Mouse (Mus musculus): Measurements from ENCODE around the gene Myo1f. TPM values are rescaled to one million over a fixed set of nuclear protein-coding genes. Genes with fewer than 3 reads are reported as not detected.

Myo1f gene
- total RNA-seq (2023): 9.5 TPM

DNA sequence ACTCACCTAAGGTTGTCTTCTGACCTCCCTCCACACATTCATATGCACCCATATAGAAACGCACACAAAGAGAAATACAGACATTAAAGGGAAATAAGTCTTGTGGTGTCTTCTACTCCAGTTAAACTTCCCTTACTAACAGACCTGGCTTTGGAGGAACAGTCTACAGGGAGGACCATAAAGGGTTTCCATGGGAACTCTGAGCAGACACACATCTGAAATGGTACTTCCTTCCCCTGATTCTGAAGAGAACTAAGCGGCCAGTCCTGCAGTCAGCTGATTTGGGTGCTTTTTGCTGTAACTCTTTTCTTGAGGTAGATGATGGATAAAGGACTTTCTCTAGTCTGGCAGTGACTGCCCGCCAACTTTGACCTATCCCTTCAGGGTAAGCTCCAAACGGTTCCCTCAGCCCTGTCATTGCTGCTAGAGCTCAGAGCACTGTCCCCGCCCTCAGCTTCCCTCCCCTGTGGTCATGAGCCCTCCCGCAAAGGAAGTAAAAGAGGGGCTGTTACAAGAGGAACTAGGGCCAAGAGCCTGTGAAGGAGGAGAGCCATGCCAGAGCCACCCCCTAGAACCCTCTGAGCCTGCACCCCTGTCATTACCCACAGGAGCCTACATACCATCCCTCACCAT, at the start of gene Myo1f:
Gene Myo1f, plus strand, starts transcription at position 485 of the 633 bp plus-strand sequence.

DNA sequence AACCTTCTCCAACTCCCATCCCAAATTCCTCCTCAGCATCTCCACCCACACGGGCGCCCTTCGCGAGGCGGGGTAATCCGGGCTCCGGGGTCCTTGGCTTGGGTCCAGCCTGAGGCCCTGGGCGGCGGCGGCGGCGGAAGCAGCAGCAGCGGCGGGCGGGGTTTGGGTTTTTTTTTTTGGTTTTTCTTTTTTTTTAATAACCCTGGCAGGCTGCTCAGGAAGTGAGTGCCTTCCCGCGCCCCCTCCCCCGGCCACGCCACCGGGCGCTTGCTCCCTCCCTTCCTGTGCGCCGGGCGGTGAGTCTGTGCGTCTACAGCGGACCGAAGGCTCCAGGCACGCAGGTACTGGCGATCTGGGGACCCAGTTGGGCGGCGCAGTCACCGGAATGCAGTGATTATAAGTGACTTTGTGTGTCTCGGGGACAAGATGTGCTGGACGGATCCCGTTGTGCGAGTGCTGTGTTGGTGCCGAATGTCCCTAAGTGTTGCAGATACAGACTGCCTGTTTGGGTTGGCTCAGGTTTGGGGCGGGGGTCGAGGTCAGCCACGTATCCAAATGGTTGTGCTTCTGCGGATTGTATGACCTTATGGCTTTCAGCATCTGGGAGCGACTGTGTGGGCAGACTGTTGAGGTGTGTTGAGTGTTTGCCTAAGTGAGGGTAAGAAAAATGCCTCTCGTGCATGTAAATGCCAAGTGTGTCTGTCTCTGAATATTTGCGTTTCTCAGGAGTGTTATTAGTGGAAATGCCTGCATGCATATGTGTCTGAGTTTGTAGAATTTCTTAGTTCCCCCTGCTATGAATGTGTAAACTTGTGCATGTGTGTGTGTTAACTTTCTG, 31.4 kb upstream of the Myo1f start, which contains the start of gene Adamts10:
Gene Adamts10, plus strand, starts transcription at position 287 of the 838 bp plus-strand sequence.

DNA sequence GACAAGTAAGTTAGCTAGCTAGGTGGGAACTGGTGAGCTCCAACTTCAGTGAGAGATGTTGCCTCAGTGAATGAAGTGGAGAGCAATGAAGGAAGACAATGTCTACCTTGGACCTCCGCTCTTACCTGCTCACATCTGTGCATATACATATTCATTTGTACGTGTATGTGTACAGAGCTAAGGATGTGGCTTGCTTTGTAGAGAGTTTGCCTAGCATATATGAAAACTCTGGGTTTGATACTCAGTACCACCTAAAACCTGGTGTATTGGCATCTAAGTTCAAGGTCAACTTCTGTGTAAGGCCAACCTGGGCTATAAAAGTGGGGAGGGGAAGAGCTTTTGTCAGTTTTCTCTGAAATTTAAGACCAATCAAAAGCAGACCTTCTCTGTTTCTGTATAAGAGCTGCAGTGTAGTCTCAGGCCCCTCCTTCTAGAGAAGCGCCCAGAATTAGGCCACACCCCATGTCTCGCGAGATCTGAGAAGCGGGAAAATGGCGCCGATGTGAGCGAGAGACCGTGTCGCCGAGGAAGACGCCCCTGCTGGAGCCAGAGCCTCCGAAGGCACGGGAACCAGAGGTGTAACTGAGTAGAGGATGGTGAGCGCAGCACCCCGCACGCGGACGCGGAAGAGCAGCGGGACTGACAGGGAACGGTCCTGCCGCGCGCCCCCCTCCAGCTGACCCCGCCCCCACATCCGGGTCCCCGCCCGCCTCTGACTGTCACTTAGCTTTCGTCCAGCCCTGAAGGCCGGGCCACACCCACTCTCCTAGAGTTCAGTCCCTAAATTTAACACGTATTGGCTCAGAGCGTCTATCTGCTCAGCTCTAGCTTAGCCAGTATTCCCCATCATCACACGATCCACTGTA, 73.3 kb downstream of the Myo1f start, which contains the start of gene Zfp414:
Gene Zfp414, plus strand, starts transcription at position 470 of the 866 bp plus-strand sequence.

DNA sequence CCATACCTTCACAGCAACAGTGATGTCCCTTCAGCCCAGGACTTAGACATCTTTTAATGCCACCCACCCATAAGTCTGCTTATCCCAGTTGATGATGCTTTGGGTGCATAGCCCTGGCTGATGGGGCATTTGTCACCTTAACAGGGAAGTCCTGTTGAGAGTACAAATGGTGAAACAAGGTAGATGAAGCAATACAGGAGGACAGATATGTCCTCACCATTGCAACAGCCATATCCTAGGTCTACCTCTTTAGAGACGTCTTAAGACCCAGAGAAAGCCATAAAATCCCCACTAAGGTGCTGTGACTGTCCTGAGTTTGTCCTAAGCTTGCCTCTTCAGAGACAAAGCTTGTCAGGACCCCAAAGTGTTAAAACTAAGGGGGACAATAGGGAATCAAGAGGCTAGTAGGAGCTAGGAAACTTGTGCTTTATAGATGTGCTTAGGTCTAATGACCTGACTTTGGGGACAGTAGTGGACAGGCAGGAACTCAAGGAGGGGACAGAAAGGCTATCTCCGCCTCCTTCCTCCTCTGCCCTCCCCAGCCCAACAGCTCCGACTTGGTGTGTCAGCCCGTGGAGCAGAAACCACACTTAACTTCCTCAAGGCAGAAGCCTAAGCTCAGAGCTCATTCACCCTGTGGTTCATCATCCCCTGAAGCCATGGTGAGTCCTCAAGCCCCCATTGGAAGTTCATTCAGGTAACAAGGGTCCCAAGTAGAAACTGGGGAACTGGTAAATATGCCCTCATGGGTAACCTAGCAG, 82.2 kb downstream of the Myo1f start, which contains the start of gene Pram1:
Gene Pram1, plus strand, starts transcription at position 541 of the 761 bp plus-strand sequence.

Other genes starting within 250 kb of the Myo1f start
- 20.0 TPM for gene Zfp81, start 196.8 kb upstream of the Myo1f start, total RNA-seq (2023)
- gene Zfp101, start 161.1 kb upstream of the Myo1f start, total RNA-seq (2023): 10.9 TPM
- not detected for gene Actl9, start 122.8 kb upstream of the Myo1f start, total RNA-seq (2023)
- gene Adamts10, start 31.5 kb upstream of the Myo1f start, total RNA-seq (2023): 157 TPM
- 41.4 TPM for gene Zfp414, start 73.4 kb downstream of the Myo1f start, total RNA-seq (2023)
- 4.3 TPM for gene Pram1, start 82.3 kb downstream of the Myo1f start, total RNA-seq (2023)
- gene Hnrnpm, start 131.2 kb downstream of the Myo1f start, total RNA-seq (2023): 342 TPM
- 59.5 TPM for gene March2, start 163.0 kb downstream of the Myo1f start, total RNA-seq (2023)
- gene Rab11b, start 204.8 kb downstream of the Myo1f start, total RNA-seq (2023): 213 TPM
- 1.1 TPM for gene Angptl4, start 226.1 kb downstream of the Myo1f start, total RNA-seq (2023)

Measured in CD4-positive naive resting alpha-beta T cell, adult 57 days (primary cell).